Mouse (Mus musculus) CH12.LX (cell line): ENCODE measurements around the gene Rtl1. TPM values are rescaled to one million over a fixed set of nuclear protein-coding genes. Genes with fewer than 3 reads are reported as not detected.

Experiments used
- DNase-seq: peaks from one replicate; pipeline ENCODE4 v3.0.0-alpha.2; 2013; ENCODE audit errors: extremely low read depth
- H3K27ac ChIP-seq: 2 replicates; pipeline ENCODE4 v1.5.1; 2012; ENCODE audit warnings: low read depth, mild to moderate bottlenecking, control low read depth, moderate library complexity; ENCODE audit not compliant: insufficient read depth
- H3K27me3 ChIP-seq: replicated peaks from 2 replicates; pipeline ENCODE3; 2012; ENCODE audit warnings: inconsistent platforms
- H3K36me3 ChIP-seq, 2 experiments: replicated peaks in 1 of 2; 2 replicates each; pipeline versions ENCODE3 to v1.6.1; 2012; ENCODE audit warnings: inconsistent platforms in 1 of 2, low read length in 1 of 2, mild to moderate bottlenecking in 1 of 2, mixed read lengths in 1 of 2, moderate library complexity in 1 of 2; ENCODE audit not compliant: control insufficient read depth in 1 of 2, insufficient read depth in 1 of 2
- H3K4me1 ChIP-seq, 2 experiments: 2 replicates each; pipeline ENCODE4 v1.6.1; 2012; ENCODE audit warnings: inconsistent platforms in 1 of 2, moderate library complexity in 1 of 2; ENCODE audit not compliant: insufficient read depth in 2 of 2, control insufficient read depth in 1 of 2
- H3K4me2 ChIP-seq: 2 replicates; pipeline ENCODE4 v1.6.1; 2012; ENCODE audit warnings: low read depth, mild to moderate bottlenecking, control low read depth; ENCODE audit not compliant: poor library complexity, insufficient read depth, severe bottlenecking
- H3K4me3 ChIP-seq, 3 experiments: fragments of 150-350 bp in 1 of 3; sonication (generic) in 1 of 3; replicated peaks in 1 of 3; 2 replicates each; pipeline versions ENCODE3 to v1.5.1; 2011 to 2012; ENCODE audit warnings: low read depth in 2 of 3, low read length in 2 of 3, mild to moderate bottlenecking in 2 of 3, moderate library complexity in 2 of 3, control low read depth in 1 of 3, improper control_type of control experiment in 1 of 3, inconsistent platforms in 1 of 3, mixed read lengths in 1 of 3; ENCODE audit not compliant: poor library complexity in 1 of 3
- H3K79me2 ChIP-seq: replicated peaks from 2 replicates; pipeline ENCODE4 v1.6.1; 2012; ENCODE audit warnings: mild to moderate bottlenecking, moderate library complexity; ENCODE audit not compliant: control insufficient read depth, poor library complexity, insufficient read depth, severe bottlenecking; ENCODE audit errors: extremely low read depth
- H3K9ac ChIP-seq: 2 replicates; pipeline ENCODE4 v1.6.1; 2012; ENCODE audit warnings: low read depth, mild to moderate bottlenecking, control low read depth, moderate library complexity; ENCODE audit not compliant: insufficient read depth
- H3K9me3 ChIP-seq: replicated peaks from 2 replicates; pipeline ENCODE3; 2012; ENCODE audit warnings: low read length, inconsistent platforms, mixed read lengths
- CHD2 ChIP-seq: IDR thresholded peaks from 2 replicates; pipeline ENCODE4 v1.6.1; 2011; ENCODE audit warnings: low read length, improper control_type of control experiment
- E2F4 ChIP-seq: IDR thresholded peaks from 2 replicates; pipeline ENCODE4 v1.6.1; 2011; ENCODE audit warnings: low read depth, low read length, improper control_type of control experiment; ENCODE audit not compliant: insufficient replicate concordance
- ELF1 ChIP-seq: IDR thresholded peaks from 2 replicates; pipeline ENCODE4 v1.6.1; 2014; ENCODE audit warnings: low read depth, mild to moderate bottlenecking, inconsistent platforms, low read length, improper control_type of control experiment
- EP300 ChIP-seq: IDR thresholded peaks from 2 replicates; pipeline ENCODE4 v1.6.1; 2011; ENCODE audit warnings: low read length, improper control_type of control experiment
- ETS1 ChIP-seq: conservative IDR thresholded peaks from 2 replicates; pipeline ENCODE4 v1.6.1; 2012; ENCODE audit warnings: low read depth, mild to moderate bottlenecking, inconsistent platforms, low read length, improper control_type of control experiment, moderate library complexity
- GABPA ChIP-seq: IDR thresholded peaks from 2 replicates; pipeline ENCODE4 v1.6.1; 2012; ENCODE audit warnings: low read depth, low read length, improper control_type of control experiment, inconsistent platforms; ENCODE audit not compliant: insufficient replicate concordance
- HCFC1 ChIP-seq: IDR thresholded peaks from 2 replicates; pipeline ENCODE4 v1.6.1; 2012; ENCODE audit warnings: low read depth, mild to moderate bottlenecking, inconsistent platforms, low read length, improper control_type of control experiment
- IRF4 ChIP-seq: IDR thresholded peaks from 2 replicates; pipeline ENCODE4 v1.6.1; 2014; ENCODE audit warnings: low read depth, mild to moderate bottlenecking, inconsistent platforms, low read length, improper control_type of control experiment
- KAT2A ChIP-seq: IDR thresholded peaks from 2 replicates; pipeline ENCODE4 v1.6.1; 2012; ENCODE audit warnings: low read length, improper control_type of control experiment, inconsistent platforms; ENCODE audit not compliant: insufficient replicate concordance
- MAFK ChIP-seq: IDR thresholded peaks from 2 replicates; pipeline ENCODE4 v1.6.1; 2011; ENCODE audit warnings: low read length, improper control_type of control experiment; ENCODE audit not compliant: insufficient replicate concordance
- MEF2A ChIP-seq: IDR thresholded peaks from 2 replicates; pipeline ENCODE4 v1.6.1; 2014; ENCODE audit warnings: low read depth, mild to moderate bottlenecking, inconsistent platforms, low read length, improper control_type of control experiment, borderline replicate concordance
- MYC ChIP-seq: IDR thresholded peaks from 2 replicates; pipeline ENCODE4 v1.6.1; 2011; ENCODE audit warnings: low read depth, mild to moderate bottlenecking, improper control_type of control experiment, low read length
- NRF1 ChIP-seq: IDR thresholded peaks from 2 replicates; pipeline ENCODE4 v1.6.1; 2014; ENCODE audit warnings: low read depth, mild to moderate bottlenecking, inconsistent platforms, low read length, improper control_type of control experiment, moderate library complexity
- POLR2A ChIP-seq: IDR thresholded peaks from 2 replicates; pipeline ENCODE4 v1.6.1; 2011; ENCODE audit warnings: low read depth, mild to moderate bottlenecking, improper control_type of control experiment, low read length
- POLR2AphosphoS2 ChIP-seq: IDR thresholded peaks from 2 replicates; pipeline ENCODE4 v1.6.1; 2011; ENCODE audit warnings: low read depth, low read length, improper control_type of control experiment
- RAD21 ChIP-seq: IDR thresholded peaks from 2 replicates; pipeline ENCODE4 v1.6.1; 2011; ENCODE audit warnings: low read depth, mild to moderate bottlenecking, low read length, improper control_type of control experiment, moderate library complexity
- SMC3 ChIP-seq: IDR thresholded peaks from 2 replicates; pipeline ENCODE4 v1.6.1; 2011; ENCODE audit warnings: low read depth, low read length, improper control_type of control experiment
- TBP ChIP-seq: conservative IDR thresholded peaks from 2 replicates; pipeline ENCODE4 v1.6.1; 2011; ENCODE audit warnings: low read depth, low read length, improper control_type of control experiment
- UBTF ChIP-seq: IDR thresholded peaks from 2 replicates; pipeline ENCODE4 v1.6.1; 2012; ENCODE audit warnings: low read depth, mild to moderate bottlenecking, inconsistent platforms, low read length, improper control_type of control experiment, moderate library complexity
- USF1 ChIP-seq: IDR thresholded peaks from 2 replicates; pipeline ENCODE4 v1.6.1; 2014; ENCODE audit warnings: low read depth, mild to moderate bottlenecking, inconsistent platforms, low read length, improper control_type of control experiment
- ZC3H11A ChIP-seq: IDR thresholded peaks from 2 replicates; pipeline ENCODE4 v1.6.1; 2012; ENCODE audit warnings: low read depth, mild to moderate bottlenecking, inconsistent platforms, low read length, improper control_type of control experiment
- ZMIZ1 ChIP-seq: IDR thresholded peaks from 2 replicates; pipeline ENCODE4 v1.6.1; 2012; ENCODE audit warnings: low read depth, mild to moderate bottlenecking, inconsistent platforms, low read length, improper control_type of control experiment
- ZNF384 ChIP-seq: IDR thresholded peaks from 2 replicates; pipeline ENCODE4 v1.6.1; 2012; ENCODE audit warnings: low read depth, low read length, improper control_type of control experiment, inconsistent platforms
- dilution Hi-C: fragments of 300-500 bp; cut with MboI; formaldehyde crosslinking; loops from 2 replicates; pipeline ENCODE4 v1.14.3; 2020; ENCODE audit warnings: low sequenced_read_pairs; ENCODE audit not compliant: extremely low pct_unique_long_range_greater_than_20kb, extremely low pct_ligation_motif_present
- in situ Hi-C: fragments of 300-500 bp; cut with MboI; formaldehyde crosslinking; loops from 3 replicates; pipeline ENCODE4 v1.14.3; 2019; ENCODE audit warnings: low sequenced_read_pairs, low pct_ligation_motif_present, low pct_unique_long_range_greater_than_20kb, mixed read lengths
- polyA plus RNA-seq: library from polyadenylated mRNA; unstranded; fragments of >175 nt; gene quantifications from 2 replicates; pipeline ENCODE4 v1.2.1, GENCODE M21; 2012; ENCODE audit warnings: low read depth; ENCODE audit not compliant: insufficient read length
- total RNA-seq, 2 experiments: library from RNA; depleted of rRNA; stranded (reverse); fragments of 300-350 nt in 1 of 2; fragments of >200 nt in 1 of 2; gene quantifications; 2 replicates each; pipeline ENCODE4 v1.2.3; 2012 to 2014

Rtl1 gene
- total and polyA plus RNA-seq, 3 experiments: not detected

- no peaks in the 10 kb centered on the region for H3K79me2 ChIP-seq
Observed at GRCm38 (mm10) chr12:109626910-109627309, 26.8 kb upstream of the Rtl1 start.

GRCm38 (mm10) chr12:109620196-109620595 lies 20.1 kb upstream of the Rtl1 start:
- dilution Hi-C loops: no loop called here
- no peaks in the 10 kb centered on the region for H3K36me3 ChIP-seq

More at GRCm38 (mm10) chr12:109626910-109627309, 26.8 kb upstream of the Rtl1 start:
- dilution Hi-C loops: no loop called here
- in situ Hi-C loops: no loop called here
- Histone ChIP-seq H3K9me3 (peaks cover 38% of the 10 kb centered on the region), H3K27me3 (no peaks in the 10 kb centered on the region), H3K27ac (no peak overlapping the region), H3K9ac (no peak overlapping the region), H3K4me3 (no peak overlapping the region), H3K36me3 (no peaks in the 10 kb centered on the region), H3K4me2 (no peak overlapping the region), H3K4me1 (no peaks in the 10 kb centered on the region)
- DNase-seq: no peak
- TF ChIP-seq ZMIZ1: no peak
- no peak for TF ChIP-seq GABPA
- TF ChIP-seq MYC: no peak
- no peak for TF ChIP-seq POLR2A
- TF ChIP-seq ZC3H11A: no peak
- no peak for TF ChIP-seq KAT2A
- no peak for TF ChIP-seq TBP
- no peak for TF ChIP-seq MAFK
- TF ChIP-seq EP300: no peak

GRCm38 (mm10) chr12:109617993-109618392 lies 17.9 kb upstream of the Rtl1 start:
- Histone ChIP-seq H3K27ac (no peak overlapping the region), H3K4me2 (no peak overlapping the region), H3K36me3 (no peaks in the 10 kb centered on the region), H3K4me3 (no peak overlapping the region), H3K9ac (no peak overlapping the region), H3K9me3 (peaks cover 80% of the 10 kb centered on the region), H3K4me1 (no peaks in the 10 kb centered on the region), H3K27me3 (no peaks in the 10 kb centered on the region), H3K79me2 (no peaks in the 10 kb centered on the region)
- dilution Hi-C loops (no loop called here), in situ Hi-C loops (no loop called here)
- TF ChIP-seq USF1 (no peak), ZC3H11A (no peak), SMC3 (no peak), UBTF (no peak), GABPA (no peak), MEF2A (no peak), MAFK (no peak), RAD21 (no peak), E2F4 (no peak), CHD2 (no peak), POLR2AphosphoS2 (no peak), HCFC1 (no peak)
- DNase-seq: no peak

More at GRCm38 (mm10) chr12:109620196-109620595, 20.1 kb upstream of the Rtl1 start:
- H3K9me3 ChIP-seq: peaks cover 63% of the 10 kb centered on the region
- H3K4me1 ChIP-seq: no peaks in the 10 kb centered on the region
- DNase-seq: no peak
- in situ Hi-C loops: no loop called here
- no peaks in the 10 kb centered on the region for H3K79me2 ChIP-seq
- no peak overlapping the region for H3K27ac ChIP-seq
- H3K4me3 ChIP-seq: no peak overlapping the region
- no peak overlapping the region for H3K4me2 ChIP-seq
- no peaks in the 10 kb centered on the region for H3K27me3 ChIP-seq
- no peak for TF ChIP-seq UBTF
- no peak for TF ChIP-seq MEF2A
- no peak for TF ChIP-seq USF1
- no peak for TF ChIP-seq POLR2AphosphoS2
- TF ChIP-seq ETS1: no peak
- no peak for TF ChIP-seq ELF1
- TF ChIP-seq TBP: no peak
- no peak for TF ChIP-seq IRF4
- TF ChIP-seq NRF1: no peak
- TF ChIP-seq ZNF384: no peak
- no peak overlapping the region for H3K9ac ChIP-seq
